Mouse (Mus musculus): ENCODE measurements around the gene Nlrc5.

- TF ChIP-seq EP300 (IDR thresholded peaks at IDR 0.05; ENCODE audit: low read depth in 1 of 2, low read length in 2 of 2) (no peak), CHD2 (IDR thresholded peaks at IDR 0.05; ENCODE audit: low read length) (no peak), E2F4 (IDR thresholded peaks at IDR 0.05; ENCODE audit: borderline replicate concordance, low read depth, low read length) (no peak), POLR2AphosphoS5 (IDR thresholded peaks at IDR 0.05; ENCODE audit: borderline replicate concordance, low read depth, low read length) (no peak), POLR2A (IDR thresholded peaks at IDR 0.05; ENCODE audit: control insufficient read depth in 1 of 2, insufficient read depth in 1 of 2, low read depth in 1 of 2, low read length in 2 of 2, poor library complexity in 1 of 2) (no peak), USF2 (IDR thresholded peaks at IDR 0.05; ENCODE audit: borderline replicate concordance in 1 of 2, insufficient read depth in 1 of 2, low read depth in 1 of 2, low read length in 2 of 2) (no peak), RAD21 (IDR thresholded peaks at IDR 0.05; ENCODE audit: low read depth, low read length) (no peak), CTCF (IDR thresholded peaks at IDR 0.05 in 2 of 3, conservative IDR thresholded peaks at IDR 0.05 in 1 of 3; ENCODE audit: control insufficient read depth in 1 of 3, insufficient read depth in 1 of 3, low read depth in 2 of 3, low read length in 3 of 3, poor library complexity in 1 of 3, severe bottlenecking in 1 of 3) (no peak), ELF1 (IDR thresholded peaks at IDR 0.05; ENCODE audit: low read depth, low read length) (no peak), ETS1 (IDR thresholded peaks at IDR 0.05; ENCODE audit: low read depth, low read length) (no peak), ZMIZ1 (IDR thresholded peaks at IDR 0.05; ENCODE audit: low read depth, low read length) (no peak), ZKSCAN1 (IDR thresholded peaks at IDR 0.05; ENCODE audit: low read depth, low read length) (no peak), TAL1 (IDR thresholded peaks at IDR 0.05; ENCODE audit: low read length) (no peak)
These were observed 98.3 kb downstream of the Nlrc5 start for GRCm38 (mm10) chr8:94532525-94532872.
